Mouse (Mus musculus): ENCODE data around the gene Cadm1. TPM values are rescaled to one million over a fixed set of nuclear protein-coding genes. Genes with fewer than 3 reads are reported as not detected.

The Cadm1 gene
- polyA plus RNA-seq, 1 experiment from 2014 or later = 20.9 TPM

DNA sequence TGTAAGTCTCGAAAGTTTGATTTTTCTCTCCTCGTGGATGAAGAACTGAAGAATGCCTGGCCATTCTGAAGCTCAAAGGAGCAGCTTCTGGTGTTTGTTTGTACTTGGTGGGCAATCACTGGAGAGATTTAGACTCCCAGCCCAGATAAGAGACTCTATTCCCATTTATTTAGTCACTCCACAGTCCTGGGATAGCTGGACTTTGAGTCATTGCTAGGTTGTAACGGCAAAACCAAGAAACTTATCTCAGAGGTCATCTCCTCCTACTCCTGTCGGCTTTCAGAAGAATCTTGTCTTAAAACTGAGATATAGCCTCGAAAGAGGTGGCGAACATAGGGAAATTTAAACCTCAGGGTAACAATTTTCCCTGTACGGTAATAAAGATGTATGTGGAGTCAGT, 15.3 kb downstream of the Cadm1 start:
- Histone ChIP-seq H3K9ac (ENCODE audit: low read depth, low read length) (no peak overlapping the region), H3K4me3 (ENCODE audit: low read depth, low read length) (0 out of 2 replicates have a peak overlapping the region, but pooled peaks have one; percentile 1), H3K9me3 (ENCODE audit: control insufficient read depth) (no peaks in the 10 kb centered on the region), H3K27me3 (replicated peaks; ENCODE audit: control insufficient read depth, insufficient read depth, low read length) (0 out of 2 replicates have a peak, but pooled peaks cover 3% of the 10 kb centered on the region), H3K4me2 (replicated peaks; ENCODE audit: low read depth) (peak overlapping the region; percentile 46), H3K27ac (ENCODE audit: low read depth, low read length) (no peak overlapping the region), H3K4me1 (replicated peaks; ENCODE audit: control insufficient read depth, insufficient read depth, low read length) (0 out of 2 replicates have a peak, but pooled peaks cover 2% of the 10 kb centered on the region), H3K36me3 (ENCODE audit: control insufficient read depth, insufficient read depth) (no peaks in the 10 kb centered on the region)
- ATAC-seq = no peak
- no peak for TF ChIP-seq CTCF (IDR thresholded peaks at IDR 0.05; ENCODE audit: low read depth)
- 28% methylated on average over 7 of the region's 7 CpGs for WGBS

DNA sequence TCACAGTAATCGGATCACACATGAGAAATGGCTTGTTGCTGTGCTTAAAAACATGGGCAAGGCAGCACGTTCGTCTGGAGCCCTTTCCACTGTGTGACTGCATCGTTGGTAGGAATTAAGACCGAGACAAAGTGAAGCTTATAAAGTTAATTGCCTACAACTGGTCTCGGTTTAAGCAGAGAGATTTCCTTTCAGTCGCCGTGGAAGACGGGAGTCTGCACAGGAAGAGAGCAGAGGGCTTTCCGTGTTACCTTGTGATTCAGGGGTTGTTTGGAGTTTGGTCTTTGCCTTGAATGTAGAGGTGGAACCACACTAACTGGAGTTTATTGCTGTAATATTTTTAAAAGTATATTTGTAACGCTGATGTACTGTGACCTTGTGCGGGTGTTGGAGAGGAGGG, 15.7 kb downstream of the Cadm1 start:
- H3K9ac ChIP-seq (ENCODE audit: low read depth, low read length) = no peak overlapping the region
- TF ChIP-seq CTCF (IDR thresholded peaks at IDR 0.05; ENCODE audit: low read depth) = no peak
- 0 out of 2 replicates have a peak, but pooled peaks cover 2% of the 10 kb centered on the region for H3K4me1 ChIP-seq (replicated peaks; ENCODE audit: control insufficient read depth, insufficient read depth, low read length)
- no peaks in the 10 kb centered on the region for H3K9me3 ChIP-seq (ENCODE audit: control insufficient read depth)
- H3K4me2 ChIP-seq (replicated peaks; ENCODE audit: low read depth) = peak overlapping the region; percentile 46
- H3K4me3 ChIP-seq (ENCODE audit: low read depth, low read length) = 0 out of 2 replicates have a peak overlapping the region, but pooled peaks have one; percentile 1
- H3K36me3 ChIP-seq (ENCODE audit: control insufficient read depth, insufficient read depth) = no peaks in the 10 kb centered on the region
- ATAC-seq = no peak
- 0 out of 2 replicates have a peak, but pooled peaks cover 3% of the 10 kb centered on the region for H3K27me3 ChIP-seq (replicated peaks; ENCODE audit: control insufficient read depth, insufficient read depth, low read length)
- H3K27ac ChIP-seq (ENCODE audit: low read depth, low read length) = no peak overlapping the region
- 15% methylated on average over 12 of the region's 12 CpGs for WGBS

DNA sequence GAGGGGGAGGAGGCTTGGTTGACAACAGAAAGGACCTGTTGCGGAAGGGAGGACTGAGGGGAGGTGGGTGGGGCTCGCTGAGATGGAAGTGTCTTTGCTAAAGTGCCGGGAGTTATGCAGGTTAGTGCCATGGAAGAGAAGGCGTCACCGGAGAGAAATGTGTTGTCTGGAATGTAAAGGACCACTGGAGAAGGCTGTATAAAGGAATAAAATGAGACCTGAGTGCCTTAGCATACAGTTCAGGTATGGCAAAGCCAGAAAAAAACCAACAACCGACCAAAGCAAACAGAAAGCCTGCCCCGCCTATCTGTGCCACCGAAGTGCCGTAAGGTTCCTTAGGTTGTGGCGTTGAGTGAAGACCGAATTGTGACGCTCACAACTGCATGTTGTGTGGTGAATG, 18.4 kb downstream of the Cadm1 start:
- 0 out of 2 replicates have a peak, but pooled peaks cover 2% of the 10 kb centered on the region for H3K4me1 ChIP-seq (replicated peaks; ENCODE audit: control insufficient read depth, insufficient read depth, low read length)
- no peak overlapping the region for H3K9ac ChIP-seq (ENCODE audit: low read depth, low read length)
- H3K27ac ChIP-seq (ENCODE audit: low read depth, low read length) = no peak overlapping the region
- no peak overlapping the region for H3K4me3 ChIP-seq (ENCODE audit: low read depth, low read length)
- no peak for TF ChIP-seq CTCF (IDR thresholded peaks at IDR 0.05; ENCODE audit: low read depth)
- no peak overlapping the region for H3K4me2 ChIP-seq (replicated peaks; ENCODE audit: low read depth)
- no peaks in the 10 kb centered on the region for H3K36me3 ChIP-seq (ENCODE audit: control insufficient read depth, insufficient read depth)
- 0 out of 2 replicates have a peak, but pooled peaks cover 3% of the 10 kb centered on the region for H3K27me3 ChIP-seq (replicated peaks; ENCODE audit: control insufficient read depth, insufficient read depth, low read length)
- 91% methylated on average over 12 of the region's 12 CpGs for WGBS
- no peak for ATAC-seq
- H3K9me3 ChIP-seq (ENCODE audit: control insufficient read depth) = no peaks in the 10 kb centered on the region

DNA sequence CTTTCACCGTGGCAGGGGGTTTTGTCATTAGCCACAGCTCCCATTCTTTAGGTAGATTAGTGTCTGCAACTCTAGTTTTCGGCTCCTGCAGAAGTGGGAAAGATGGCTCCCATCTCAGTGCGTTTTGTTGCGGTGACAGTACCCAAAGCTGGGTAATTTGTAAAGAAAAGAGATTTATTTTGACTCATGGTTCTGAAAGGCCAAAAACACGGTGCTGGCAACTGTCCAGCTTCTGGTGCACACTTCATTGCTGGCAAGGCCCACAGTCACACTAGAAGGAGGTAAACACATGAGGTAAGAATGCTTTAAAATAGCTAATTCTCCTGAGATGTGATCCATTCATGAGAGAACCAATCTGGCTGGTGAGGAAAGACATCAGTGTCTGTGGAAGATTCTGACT, 18.9 kb downstream of the Cadm1 start:
- Histone ChIP-seq H3K4me1 (replicated peaks; ENCODE audit: control insufficient read depth, insufficient read depth, low read length) (0 out of 2 replicates have a peak, but pooled peaks cover 2% of the 10 kb centered on the region), H3K4me2 (replicated peaks; ENCODE audit: low read depth) (no peak overlapping the region), H3K27me3 (replicated peaks; ENCODE audit: control insufficient read depth, insufficient read depth, low read length) (0 out of 2 replicates have a peak, but pooled peaks cover 3% of the 10 kb centered on the region), H3K36me3 (ENCODE audit: control insufficient read depth, insufficient read depth) (no peaks in the 10 kb centered on the region), H3K4me3 (ENCODE audit: low read depth, low read length) (no peak overlapping the region), H3K27ac (ENCODE audit: low read depth, low read length) (no peak overlapping the region), H3K9ac (ENCODE audit: low read depth, low read length) (no peak overlapping the region), H3K9me3 (ENCODE audit: control insufficient read depth) (no peaks in the 10 kb centered on the region)
- TF ChIP-seq CTCF (IDR thresholded peaks at IDR 0.05; ENCODE audit: low read depth) = no peak
- ATAC-seq = no peak
- WGBS = 87% methylated on average over 5 of the region's 5 CpGs

DNA sequence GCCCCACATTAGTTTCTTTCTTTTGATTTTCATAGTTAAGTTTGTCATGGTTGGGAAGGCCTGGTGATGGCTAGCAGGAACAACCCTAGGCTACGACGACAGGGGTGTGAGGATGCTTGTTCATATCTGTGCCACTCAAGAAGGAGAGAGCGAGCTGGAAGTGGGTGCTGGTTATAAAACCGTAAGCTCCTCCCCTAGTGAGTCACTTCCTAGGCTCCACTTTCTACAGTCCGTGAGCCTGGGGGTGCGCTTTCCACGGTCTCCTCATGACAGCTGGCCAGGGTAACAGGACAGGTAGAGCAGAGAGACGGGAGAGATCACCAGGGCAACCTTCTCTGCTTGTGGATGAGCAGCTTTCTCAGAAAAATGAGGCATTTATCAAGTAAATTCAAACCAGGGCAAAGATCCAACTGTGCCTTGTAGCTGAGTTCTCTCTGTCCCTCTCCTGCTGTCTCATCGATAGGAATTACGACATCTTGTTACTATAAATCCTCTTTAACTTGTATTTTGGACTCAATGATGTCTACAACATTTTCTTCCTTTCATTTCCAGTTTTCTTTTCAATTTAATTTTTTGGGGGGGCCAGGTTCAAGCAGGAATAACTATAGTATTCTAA, 23.1 kb downstream of the Cadm1 start:
- Histone ChIP-seq H3K9me3 (ENCODE audit: control insufficient read depth) (no peaks in the 10 kb centered on the region), H3K9ac (ENCODE audit: low read depth, low read length) (no peak overlapping the region), H3K4me2 (replicated peaks; ENCODE audit: low read depth) (no peak overlapping the region), H3K4me3 (ENCODE audit: low read depth, low read length) (no peak overlapping the region), H3K27ac (ENCODE audit: low read depth, low read length) (no peak overlapping the region), H3K27me3 (replicated peaks; ENCODE audit: control insufficient read depth, insufficient read depth, low read length) (no peaks in the 10 kb centered on the region), H3K4me1 (replicated peaks; ENCODE audit: control insufficient read depth, insufficient read depth, low read length) (no peaks in the 10 kb centered on the region), H3K36me3 (ENCODE audit: control insufficient read depth, insufficient read depth) (no peaks in the 10 kb centered on the region)
- no peak for ATAC-seq
- 82% methylated on average over 10 of the region's 10 CpGs for WGBS
- no peak for TF ChIP-seq CTCF (IDR thresholded peaks at IDR 0.05; ENCODE audit: low read depth)

DNA sequence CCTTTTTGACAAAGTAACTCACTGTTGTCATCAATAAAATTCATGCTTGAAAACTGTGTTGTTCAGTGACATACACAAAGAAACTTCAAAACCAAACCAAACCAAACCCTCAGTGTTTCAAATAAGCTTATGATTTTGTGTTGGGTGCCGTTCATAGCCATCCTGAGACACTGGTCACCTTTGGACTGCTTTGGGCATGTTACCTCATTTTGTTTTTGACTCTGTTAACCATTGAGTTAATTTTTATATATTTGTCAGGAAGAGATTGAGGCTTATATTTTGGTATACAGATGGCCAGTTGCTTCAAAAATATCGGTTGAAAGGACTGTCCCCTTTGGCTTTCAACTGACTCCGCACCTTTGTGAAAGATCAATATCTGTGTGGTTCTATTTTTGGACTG, 30.8 kb downstream of the Cadm1 start:
- H3K4me1 ChIP-seq (replicated peaks; ENCODE audit: control insufficient read depth, insufficient read depth, low read length) = no peaks in the 10 kb centered on the region
- 89% methylated on average over 3 of the region's 3 CpGs for WGBS
- H3K36me3 ChIP-seq (ENCODE audit: control insufficient read depth, insufficient read depth) = no peaks in the 10 kb centered on the region
- no peak for TF ChIP-seq CTCF (IDR thresholded peaks at IDR 0.05; ENCODE audit: low read depth)
- H3K9ac ChIP-seq (ENCODE audit: low read depth, low read length) = no peak overlapping the region
- no peak overlapping the region for H3K4me2 ChIP-seq (replicated peaks; ENCODE audit: low read depth)
- no peak for ATAC-seq
- H3K27me3 ChIP-seq (replicated peaks; ENCODE audit: control insufficient read depth, insufficient read depth, low read length) = no peaks in the 10 kb centered on the region
- no peak overlapping the region for H3K4me3 ChIP-seq (ENCODE audit: low read depth, low read length)
- no peaks in the 10 kb centered on the region for H3K9me3 ChIP-seq (ENCODE audit: control insufficient read depth)
- H3K27ac ChIP-seq (ENCODE audit: low read depth, low read length) = no peak overlapping the region
